19 mouse cellular contexts compared by ENCODE assay signal in the genomic region with DNA sequence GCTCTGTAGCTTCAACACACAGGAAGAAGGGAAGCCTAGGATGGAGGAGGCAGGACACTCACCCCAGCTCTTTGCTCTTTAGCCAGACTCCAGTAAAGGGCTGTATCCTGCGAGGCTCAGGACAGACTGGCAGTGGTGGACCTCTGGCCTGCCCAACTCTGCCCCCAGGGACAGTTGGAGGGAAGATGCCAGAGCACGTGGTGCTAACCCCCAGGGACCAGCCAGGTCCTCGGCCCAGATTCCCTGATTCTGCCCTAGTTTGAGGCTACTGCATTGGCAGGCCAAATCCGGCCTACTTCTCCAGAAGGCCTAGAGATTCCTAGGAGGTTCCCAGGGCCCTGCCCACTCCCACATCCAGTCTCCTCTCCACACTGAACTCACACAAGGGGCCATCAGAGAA. TPM values are rescaled to one million over a fixed set of nuclear protein-coding genes. Genes with fewer than 3 reads are reported as not detected.
A peak's percentile ranks its signal among the peaks of the same experiment; 100 is the strongest.
DNase-seq lines count a peak whose midpoint lies in the region; ATAC-seq and TF ChIP-seq lines count a peak whose summit lies in the region.
"Had no signal": no experiment of that assay in that cellular context is flagged by ENCODE, and none has a peak within 500 bp of the region (broad histone marks: within the 10 kb centered on the region; RNA-seq: fewer than 3 reads in every experiment).

No protein-coding gene starts in this region.

- H3K4me1 ChIP-seq in intestine, embryonic 16.5 days (ENCODE audit: control insufficient read depth, insufficient read depth, low read length) = no peaks in the 10 kb centered on the region

- intact Hi-C loops in gastrocnemius, adult 2 months (cut with DNase I) = no loop called here

- DNase-seq in gastrocnemius, adult 2 months = peak; percentile 44
- no peak for DNase-seq in gastrocnemius, postnatal 10 days
- peak; percentile 30 for DNase-seq in ovary, postnatal 36 days (ENCODE audit: low spot score)
- no peak for DNase-seq in ovary, adult 18-20 months (ENCODE audit: low spot score)
- DNase-seq in adipocyte (ENCODE audit: low spot score) = peak; percentile 68
- DNase-seq in skeletal muscle tissue, adult 2 months (ENCODE audit: low read depth, low spot score) = peak; percentile 34
- no peak for DNase-seq in cerebellum, postnatal 25 days
- DNase-seq: cerebellum, adult 18-20 months; cerebellum, adult 9-11 months; forebrain, postnatal 0 days; heart, postnatal 14 days; kidney, adult 8-10 months had no signal

- WGBS in intestine, embryonic 16.5 days = 73% methylated on average over 4 of the region's 4 CpGs

- no peak overlapping the region for H3K9ac ChIP-seq in intestine, embryonic 16.5 days (ENCODE audit: low read depth, low read length)
- H3K9ac ChIP-seq: forebrain, embryonic 13.5 days; forebrain, postnatal 0 days; heart, embryonic 15.5 days; hindbrain, embryonic 13.5 days had no signal

- H3K9me3 ChIP-seq in intestine, embryonic 16.5 days (ENCODE audit: control insufficient read depth, low read length) = no peaks in the 10 kb centered on the region
- H3K9me3 ChIP-seq: embryonic facial prominence, embryonic 10.5 days; forebrain, embryonic 13.5 days; heart, embryonic 15.5 days; hindbrain, embryonic 13.5 days had no signal

- no peak for TF ChIP-seq CTCF in gastrocnemius, adult 2 months (IDR thresholded peaks at IDR 0.05)

- no peaks in the 10 kb centered on the region for H3K36me3 ChIP-seq in intestine, embryonic 16.5 days (ENCODE audit: control insufficient read depth, insufficient read depth, low read length)
- H3K36me3 ChIP-seq: embryonic facial prominence, embryonic 10.5 days; heart, embryonic 15.5 days; hindbrain, embryonic 13.5 days had no signal

- no peak overlapping the region for H3K4me2 ChIP-seq in intestine, embryonic 16.5 days (ENCODE audit: low read depth, low read length)
- H3K4me2 ChIP-seq: forebrain, embryonic 13.5 days; heart, embryonic 11.5 days; heart, embryonic 15.5 days; hindbrain, embryonic 13.5 days had no signal

- H3K4me3 ChIP-seq in gastrocnemius, adult 2 months = no peak overlapping the region
- H3K4me3 ChIP-seq in intestine, embryonic 16.5 days (ENCODE audit: low read length) = no peak overlapping the region
- H3K4me3 ChIP-seq: embryonic facial prominence, embryonic 10.5 days; forebrain, embryonic 13.5 days; heart, embryonic 15.5 days; hindbrain, embryonic 13.5 days had no signal

- no peaks in the 10 kb centered on the region for H3K27me3 ChIP-seq in intestine, embryonic 16.5 days (replicated peaks; ENCODE audit: control insufficient read depth, insufficient read depth, low read length)
- H3K27me3 ChIP-seq: forebrain, embryonic 13.5 days had no signal

- no peak for ATAC-seq in intestine, embryonic 16.5 days
- ATAC-seq: forebrain, embryonic 13.5 days; forebrain, postnatal 0 days; hindbrain, postnatal 0 days had no signal

- H3K27ac ChIP-seq in gastrocnemius, adult 2 months = no peak overlapping the region
- no peak overlapping the region for H3K27ac ChIP-seq in intestine, embryonic 16.5 days (ENCODE audit: low read length)
- H3K27ac ChIP-seq: embryonic facial prominence, embryonic 10.5 days; forebrain, embryonic 13.5 days; heart, embryonic 15.5 days; hindbrain, embryonic 13.5 days; hindbrain, postnatal 0 days had no signal

RNA-seq across cellular contexts. Expression of a gene that starts 50.9 kb away (rescaled TPM):
- 1 to 10 TPM; 1.9 TPM for total RNA-seq in gastrocnemius, adult 2 months (2021)
- 1 to 10 TPM; 3.1 to 7.7 TPM for total RNA-seq in gastrocnemius, postnatal 10 days (2021)
- polyA plus RNA-seq in intestine, embryonic 16.5 days (2015; fragmentation: Nextera tagmentation; extraction: Ambion mirVana) = 7.2 and 8.5 TPM in 2 replicates

Comparison
In these comparisons a context has a peak if more than half of its experiments do, and no peak if none do; other contexts are left out.
1. DNase-seq: peak in gastrocnemius, adult 2 months (single experiment), ovary, postnatal 36 days (single experiment), adipocyte (single experiment) and skeletal muscle tissue, adult 2 months (single experiment); none in gastrocnemius, postnatal 10 days (single experiment), ovary, adult 18-20 months (single experiment) and cerebellum, postnatal 25 days (0 of 2).